Mouse (Mus musculus) retina, adult 2 months (tissue): ENCODE data around the gene Itgb3bp.

ENCODE experiments used
- DNase-seq: peaks from one replicate; pipeline ENCODE4 v3.0.0-alpha.2; 2012; ENCODE audit warnings: low read depth, low spot score

Gene Itgb3bp

DNA sequence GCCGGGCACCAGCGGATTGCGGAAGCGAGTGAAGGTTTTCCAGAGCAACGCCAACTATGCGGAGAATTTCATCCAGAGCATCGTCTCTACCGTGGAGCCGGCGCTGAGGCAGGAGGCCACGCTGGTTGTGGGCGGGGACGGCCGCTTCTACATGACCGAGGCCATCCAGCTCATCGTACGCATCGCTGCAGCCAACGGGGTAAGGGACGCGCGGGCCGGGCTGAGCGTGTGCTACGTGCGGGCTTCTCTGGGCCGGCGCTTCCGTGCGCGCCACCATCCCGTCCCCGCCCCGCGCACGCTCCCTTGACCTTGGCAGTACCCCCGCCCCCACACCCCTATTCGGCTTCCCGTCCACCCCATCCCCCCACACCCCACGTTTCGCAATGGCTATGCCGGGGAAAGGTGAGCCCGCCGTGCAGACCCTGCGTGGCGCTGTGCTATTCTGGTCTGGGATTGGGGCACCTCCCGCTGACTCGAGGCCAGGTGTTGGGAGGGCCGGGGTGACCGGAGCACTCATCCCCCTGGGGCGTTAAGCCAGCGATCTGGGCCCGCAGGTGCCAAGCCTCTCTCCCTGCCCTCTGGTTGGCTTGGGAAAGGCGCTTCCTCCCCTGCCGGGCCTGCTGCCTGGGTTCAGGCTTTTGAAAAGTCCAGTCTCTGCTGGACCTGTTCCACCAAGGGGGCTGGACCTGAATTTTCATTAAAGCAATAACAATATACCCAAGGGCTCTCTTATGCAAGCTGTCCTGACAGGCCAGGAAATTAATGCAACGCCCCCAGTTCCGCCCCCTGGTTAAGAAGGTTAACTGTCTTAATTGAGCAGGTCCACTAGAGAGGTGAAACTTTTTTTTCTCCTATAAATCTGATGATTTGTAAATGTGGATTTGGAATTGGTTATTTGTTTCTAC is at the start of gene Itgb3bp:
Gene Itgb3bp (minus strand): TSS at position 201 of the 905 bp plus-strand sequence.
- peak; percentile 56 for DNase-seq

DNA sequence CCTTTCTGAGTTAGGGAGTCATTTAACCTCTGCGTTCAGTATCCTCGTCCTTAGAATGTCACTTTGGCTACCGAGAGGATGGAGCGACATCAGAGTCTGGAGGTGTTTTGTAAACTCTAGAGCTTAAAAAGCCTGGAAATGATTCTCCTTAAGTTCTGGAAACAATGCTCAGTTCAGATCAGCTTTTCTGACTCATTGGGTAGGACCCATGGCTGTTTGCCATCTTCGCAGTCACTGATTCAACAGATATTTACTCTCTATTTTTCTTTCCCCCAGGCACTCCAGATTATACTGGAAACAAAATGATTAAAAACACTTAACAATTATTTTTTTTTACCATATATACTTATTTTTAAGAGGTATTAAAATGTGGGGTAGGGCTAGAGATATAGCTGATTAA is 49.7 kb upstream of the Itgb3bp start:
- no peak for DNase-seq

DNA sequence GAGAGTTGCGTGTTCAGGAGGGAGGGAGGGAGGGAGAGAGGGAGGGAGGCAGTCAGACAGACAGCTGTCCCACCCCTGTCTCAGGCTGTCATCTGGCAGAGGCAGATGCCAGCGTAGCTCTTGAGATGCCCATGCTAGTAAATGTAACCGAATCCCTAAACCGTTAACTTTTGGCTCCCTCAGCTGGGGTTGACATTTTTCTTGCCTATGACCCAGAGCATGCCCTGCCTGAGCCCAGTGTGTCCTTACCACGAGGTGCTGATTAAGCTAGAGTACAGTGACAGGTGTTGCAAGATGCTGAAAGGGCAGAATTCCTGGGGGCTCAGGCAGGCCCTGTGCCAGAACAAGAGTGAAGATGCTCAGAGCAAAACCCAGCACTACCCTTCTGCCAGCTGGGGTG is 44.8 kb upstream of the Itgb3bp start:
- DNase-seq: no peak

DNA sequence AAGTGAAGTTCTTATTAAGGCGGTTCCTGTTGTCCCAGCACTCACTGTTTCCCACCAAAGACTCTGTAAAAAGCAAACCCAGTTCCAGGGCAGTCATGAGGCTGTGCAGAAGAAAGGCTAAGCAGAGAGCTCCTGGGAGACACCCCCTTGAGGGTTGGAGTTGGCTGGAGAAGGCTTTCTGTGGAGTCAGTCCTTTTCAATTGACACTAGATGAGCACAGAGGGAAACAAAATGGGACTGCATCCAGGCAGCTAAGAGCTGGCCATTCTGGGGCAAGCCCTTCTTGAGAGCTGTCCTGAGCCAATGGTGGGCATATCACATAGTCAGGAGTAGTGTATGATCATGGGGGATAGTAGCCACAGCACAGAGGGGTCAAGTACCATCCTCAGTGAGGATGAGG is 44.3 kb upstream of the Itgb3bp start:
- DNase-seq: no peak

DNA sequence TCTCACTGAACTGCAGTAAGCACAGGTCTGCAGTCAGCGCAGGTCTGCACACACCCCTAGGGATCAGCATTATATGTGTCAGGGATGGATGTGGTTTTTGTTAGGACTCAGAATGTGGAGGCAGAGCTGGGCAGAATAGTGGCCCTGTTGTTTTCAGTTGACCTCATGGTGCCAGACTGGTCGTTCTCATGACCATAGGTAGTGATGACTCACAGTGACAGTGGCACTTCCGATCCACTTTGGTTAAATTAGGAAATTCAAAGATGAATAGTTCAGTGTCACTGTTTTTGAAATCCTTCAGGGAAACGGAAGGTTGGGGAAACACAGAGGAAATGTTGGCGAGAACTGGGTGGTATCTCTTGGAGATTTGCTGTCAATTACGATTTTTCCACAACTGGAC is 43.3 kb upstream of the Itgb3bp start:
- no peak for DNase-seq

DNA sequence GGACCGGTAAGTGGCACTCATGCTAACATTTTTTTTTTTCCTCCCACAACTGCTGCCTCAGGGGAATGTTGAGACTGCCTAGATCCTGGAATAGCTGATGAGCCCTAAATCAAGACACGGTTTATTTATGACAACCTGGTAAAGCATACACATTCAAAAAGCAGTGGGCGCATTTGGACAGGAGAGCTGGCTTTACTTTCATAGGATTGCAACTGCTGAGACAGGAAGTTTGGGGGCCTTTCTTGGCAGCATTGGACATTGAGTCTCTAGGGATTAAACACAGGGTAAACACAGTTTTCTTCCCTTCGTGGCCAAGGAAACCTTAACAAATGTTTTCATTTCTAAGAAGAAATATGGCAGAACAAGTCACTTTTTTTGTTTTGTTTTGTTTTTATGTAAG is 40.5 kb upstream of the Itgb3bp start:
- DNase-seq: no peak

DNA sequence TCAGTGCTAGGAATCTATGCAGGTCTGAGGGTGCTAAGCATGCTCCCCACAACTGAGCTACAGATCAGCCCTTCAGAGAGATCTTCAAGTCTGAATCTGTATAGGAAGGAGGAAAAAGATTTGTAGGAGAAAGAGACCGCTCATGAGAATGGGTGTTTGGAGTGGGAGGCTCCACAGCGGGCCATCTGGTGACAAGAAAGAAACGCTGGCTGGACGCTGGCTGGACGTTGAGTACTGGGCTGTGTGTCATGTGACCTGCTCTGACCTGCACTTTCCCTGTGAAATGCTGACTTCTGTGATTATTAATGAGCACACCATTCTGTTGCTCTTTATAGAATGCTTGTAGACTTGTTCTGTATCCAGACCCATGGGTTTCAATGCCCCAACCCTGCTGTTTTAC is 39.7 kb upstream of the Itgb3bp start:
- no peak for DNase-seq

DNA sequence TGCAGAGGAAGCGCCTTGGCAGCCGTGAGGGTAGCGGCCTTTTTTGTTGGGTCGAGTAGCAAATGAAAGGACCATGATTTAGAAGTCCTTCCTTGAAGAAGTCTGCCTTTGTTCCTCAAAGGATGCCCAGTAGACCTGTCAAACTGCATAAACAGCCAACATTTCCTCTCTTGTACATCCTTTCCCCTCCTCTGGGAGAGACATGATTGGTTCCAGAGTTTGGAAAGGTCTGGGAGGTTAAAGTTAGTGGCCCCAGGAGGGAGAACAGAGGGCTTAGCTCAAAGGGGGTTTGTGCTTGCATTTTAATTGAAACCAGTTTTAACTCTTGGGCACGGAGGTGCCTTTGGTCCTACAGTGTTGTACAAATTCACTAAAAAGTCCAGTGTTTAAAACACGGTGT is 36.9 kb upstream of the Itgb3bp start:
- DNase-seq: no peak

DNA sequence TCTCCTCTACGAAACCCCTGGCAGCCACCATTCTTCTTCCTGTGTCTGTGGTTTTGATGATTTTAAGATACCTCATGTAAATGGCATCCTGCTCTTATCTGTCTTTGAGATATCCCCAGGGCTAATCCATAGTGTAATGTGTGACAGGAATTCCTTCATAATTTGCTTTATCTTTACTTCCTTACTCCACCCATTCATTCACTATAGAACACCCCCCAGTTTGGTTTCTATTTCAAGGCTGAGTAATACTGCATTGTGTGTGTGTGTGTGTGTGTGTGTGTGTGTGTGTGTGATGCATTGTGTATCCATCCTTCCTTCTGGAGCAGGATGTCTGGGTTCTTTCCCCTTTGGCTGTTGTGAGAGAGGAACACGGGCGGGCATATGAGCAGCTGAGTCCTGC is 29.7 kb upstream of the Itgb3bp start:
- DNase-seq: no peak

DNA sequence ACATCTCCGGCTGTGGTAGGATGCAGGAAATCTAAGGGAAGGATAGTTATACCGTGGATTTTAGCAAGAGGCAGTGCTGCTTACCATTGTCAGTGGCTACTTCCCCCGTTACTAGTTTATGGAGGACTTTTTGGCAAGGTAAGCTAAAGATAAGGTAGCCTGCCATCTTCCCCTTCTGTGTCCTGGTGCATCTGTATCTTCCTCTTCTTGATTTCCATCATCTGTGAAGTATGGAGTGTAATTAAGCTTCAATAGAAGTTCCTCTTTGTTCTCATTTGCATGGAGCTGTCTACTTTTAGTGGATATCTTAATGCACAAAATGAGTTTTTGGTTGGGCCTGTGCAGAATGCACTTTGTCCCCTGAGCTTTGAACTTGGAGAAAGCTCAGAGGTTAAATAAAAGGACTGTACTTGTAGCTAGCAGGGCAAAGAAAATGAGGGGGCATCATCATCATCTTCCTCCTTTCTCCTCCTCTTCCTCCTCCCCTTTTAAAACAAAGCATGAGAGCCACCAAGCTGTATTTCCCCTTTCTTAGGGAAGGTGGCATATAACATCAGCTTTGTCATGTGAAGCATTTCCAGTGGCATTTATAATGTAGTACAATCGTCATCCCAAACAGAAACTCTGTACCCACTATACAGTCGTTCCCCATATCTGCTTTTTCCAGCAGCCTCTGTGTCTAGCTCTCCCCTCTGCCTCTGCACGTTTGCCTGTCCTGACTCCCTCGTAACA is 28.6 kb upstream of the Itgb3bp start:
- DNase-seq: no peak

DNA sequence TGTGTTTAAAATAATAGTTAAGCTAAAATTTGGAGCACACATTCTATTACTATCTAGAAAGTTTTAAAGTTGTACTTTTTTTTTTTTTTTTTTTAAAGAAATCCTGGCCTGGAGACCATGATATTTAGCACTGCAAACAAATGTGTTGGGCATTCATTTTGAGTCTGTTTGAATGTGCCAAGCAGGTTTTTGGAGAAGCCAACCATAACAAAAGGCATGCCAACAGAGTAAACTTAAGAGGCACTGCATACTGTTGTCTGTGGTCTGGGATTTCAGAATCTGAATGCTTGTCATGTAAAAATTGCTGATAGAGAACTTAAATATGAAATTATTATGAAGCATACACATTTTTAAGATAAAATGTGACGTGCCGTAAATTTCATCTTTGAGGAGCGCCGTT is 27.6 kb upstream of the Itgb3bp start:
- no peak for DNase-seq

DNA sequence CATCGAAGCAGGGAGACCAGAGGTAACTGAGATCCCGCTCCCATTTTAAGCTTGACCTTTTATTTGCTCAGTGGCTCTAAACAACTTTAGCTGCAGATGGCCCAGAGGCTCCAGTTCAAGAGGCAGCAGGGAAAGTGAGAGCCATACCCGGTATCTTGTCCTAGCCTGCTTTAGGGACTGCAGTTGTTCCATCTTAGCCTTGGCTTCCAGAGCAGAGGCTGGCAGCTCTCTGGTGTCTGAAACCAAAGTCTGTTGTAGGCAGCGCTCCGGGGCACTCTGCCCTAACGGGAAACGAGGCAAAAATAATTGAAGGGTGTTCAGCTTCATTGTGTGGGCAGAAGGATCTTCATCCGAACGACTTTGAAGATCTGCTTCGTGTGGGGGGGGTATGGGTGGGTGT is 25.8 kb upstream of the Itgb3bp start:
- DNase-seq: no peak

DNA sequence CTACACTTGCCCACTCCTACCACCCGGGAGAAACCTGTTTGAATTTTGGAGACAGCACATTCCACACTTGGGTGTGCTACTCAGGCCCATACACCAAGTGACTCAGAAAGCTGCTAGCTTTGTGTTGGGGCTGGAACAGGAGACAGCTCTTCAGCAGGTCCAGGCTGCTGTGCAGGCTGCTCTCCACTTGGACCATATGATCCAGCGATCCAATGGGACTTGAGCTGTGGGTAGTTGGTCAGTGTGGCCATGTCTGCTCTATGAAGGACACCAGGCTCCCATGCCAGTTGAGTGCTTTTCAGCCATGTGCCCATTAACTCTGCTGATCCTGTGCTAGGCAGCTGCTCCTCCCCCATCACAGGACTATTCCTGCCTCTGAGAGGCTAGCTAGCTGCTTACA is 24.3 kb upstream of the Itgb3bp start:
- no peak for DNase-seq

DNA sequence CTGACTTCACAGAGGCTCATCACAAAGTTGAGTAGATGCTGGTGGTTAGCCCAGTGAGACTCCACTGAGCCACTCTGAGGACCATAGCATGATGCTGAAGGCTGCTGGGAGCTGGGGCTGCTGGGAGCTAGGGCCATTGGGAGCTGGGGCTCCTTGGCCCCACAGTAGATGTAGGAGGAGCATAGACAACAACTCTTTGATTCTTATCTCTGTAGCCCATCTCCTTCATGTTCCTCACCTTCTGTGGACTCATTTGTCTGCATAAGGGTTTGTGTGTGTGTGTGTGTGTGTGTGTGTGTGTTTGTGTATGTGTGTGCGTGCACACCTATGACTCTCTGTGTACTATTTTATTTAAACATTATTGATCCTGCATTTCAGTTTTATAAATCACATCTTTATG is 18.3 kb upstream of the Itgb3bp start:
- no peak for DNase-seq

DNA sequence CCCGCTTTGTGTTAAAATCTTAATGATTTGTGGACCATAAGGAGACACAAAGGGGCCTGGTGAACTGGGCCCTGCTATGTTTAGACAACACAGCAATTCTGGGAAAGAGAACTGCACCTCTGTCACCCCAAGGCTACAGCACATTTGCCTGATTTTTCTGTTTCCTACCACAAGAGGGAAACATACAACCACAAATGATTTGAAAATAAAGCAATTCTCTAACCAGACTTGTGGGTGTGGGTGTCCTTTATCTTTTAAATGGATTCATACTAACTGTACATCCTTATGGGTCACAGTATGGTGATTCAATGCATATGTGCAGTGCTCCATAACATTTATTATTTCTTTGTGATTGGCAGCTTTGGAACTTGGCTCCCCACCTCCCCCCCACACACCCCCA is 17.6 kb upstream of the Itgb3bp start:
- no peak for DNase-seq

DNA sequence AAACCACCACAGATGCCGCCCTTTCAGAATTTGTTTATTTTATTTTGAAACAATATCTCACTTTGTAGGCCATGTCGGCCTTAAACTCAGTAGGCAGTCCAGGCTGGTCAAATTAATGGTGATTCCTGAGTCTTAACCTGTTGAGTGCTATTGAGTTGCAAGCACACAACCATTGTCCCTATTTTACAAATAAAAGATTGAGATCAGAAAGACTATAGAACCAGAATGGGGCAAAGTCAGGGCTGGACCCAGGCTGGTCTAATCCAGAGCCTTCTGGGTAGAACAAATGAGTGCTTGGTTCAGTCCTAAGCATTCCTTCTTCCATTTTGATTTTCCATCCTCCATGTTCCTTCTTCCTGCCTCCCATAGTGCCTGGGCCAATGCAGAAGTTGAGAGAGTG is 16.9 kb upstream of the Itgb3bp start:
- DNase-seq: no peak

DNA sequence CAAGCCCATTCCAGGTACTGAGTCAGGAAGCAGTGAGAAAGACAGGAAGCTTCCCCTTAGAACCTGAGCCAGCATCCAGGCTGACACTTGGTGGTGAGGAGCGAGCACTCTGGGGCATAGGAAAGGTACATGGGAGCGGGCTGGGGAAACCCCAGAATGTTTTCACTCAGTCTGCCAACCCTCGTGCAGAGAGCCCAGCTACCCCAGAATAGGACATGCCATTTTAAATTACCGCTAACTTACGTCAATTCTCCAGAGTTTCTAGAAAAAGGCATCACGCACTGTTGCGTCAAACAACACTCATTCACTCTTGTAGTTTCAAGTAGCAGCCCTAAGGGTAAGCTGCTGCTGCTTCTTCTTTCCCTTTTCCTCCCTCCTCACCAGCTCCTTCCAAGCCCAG is 15.4 kb upstream of the Itgb3bp start:
- no peak for DNase-seq

DNA sequence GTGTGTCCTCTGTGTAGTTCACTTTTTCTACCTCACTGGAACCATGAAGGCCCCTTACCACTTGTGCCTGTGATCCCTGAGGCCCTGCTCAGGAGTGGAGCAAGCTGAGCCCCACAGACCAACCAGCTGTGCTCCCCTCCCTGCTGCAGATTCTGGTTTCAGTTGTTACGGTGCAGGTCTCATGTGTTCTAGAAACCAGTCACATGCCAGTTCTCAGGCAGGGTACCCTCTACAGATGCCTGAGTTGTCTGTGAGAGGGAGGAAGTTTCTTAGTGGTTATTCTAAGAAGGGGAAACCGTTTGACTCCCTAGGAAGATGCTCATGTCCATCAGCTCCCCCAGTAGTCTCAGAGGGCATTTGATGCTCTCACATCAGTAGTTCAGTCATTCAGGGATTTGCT is 15.0 kb upstream of the Itgb3bp start:
- no peak for DNase-seq

DNA sequence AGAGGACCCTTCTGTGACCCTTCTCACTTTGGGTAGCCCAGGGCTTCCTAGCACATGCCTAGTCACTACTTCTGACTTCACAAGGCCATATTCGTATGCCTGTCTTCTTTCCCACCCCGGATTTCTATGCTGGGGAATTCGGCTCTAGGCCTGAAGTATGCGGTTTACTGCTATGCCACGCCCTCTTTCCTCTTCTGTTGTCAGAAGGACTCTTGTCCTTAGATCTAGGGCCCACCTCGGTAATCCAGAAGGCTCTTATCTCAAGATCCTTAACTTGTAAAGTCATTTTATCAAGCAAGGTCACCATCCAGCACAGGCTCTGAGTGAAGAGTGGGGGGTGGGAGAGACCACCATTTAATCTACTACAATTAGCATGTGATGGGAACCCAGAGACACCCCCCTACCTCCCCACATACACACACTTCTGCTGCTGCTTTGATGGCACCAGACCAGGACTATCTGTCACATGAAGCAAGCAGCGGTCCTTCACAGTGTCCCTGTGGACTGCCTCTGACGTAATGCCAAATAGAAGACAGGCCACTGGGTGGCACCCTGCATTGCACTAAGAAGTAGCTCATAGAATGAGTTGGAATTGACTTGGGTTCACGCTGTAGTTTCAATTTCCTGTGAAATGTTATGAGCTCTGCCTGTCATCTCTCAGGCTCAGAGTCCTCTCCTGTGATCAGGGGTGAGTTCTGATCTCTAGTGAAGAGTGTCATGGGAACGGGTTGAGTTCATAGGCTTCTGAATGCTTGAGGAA is 12.2 kb upstream of the Itgb3bp start:
- no peak for DNase-seq

DNA sequence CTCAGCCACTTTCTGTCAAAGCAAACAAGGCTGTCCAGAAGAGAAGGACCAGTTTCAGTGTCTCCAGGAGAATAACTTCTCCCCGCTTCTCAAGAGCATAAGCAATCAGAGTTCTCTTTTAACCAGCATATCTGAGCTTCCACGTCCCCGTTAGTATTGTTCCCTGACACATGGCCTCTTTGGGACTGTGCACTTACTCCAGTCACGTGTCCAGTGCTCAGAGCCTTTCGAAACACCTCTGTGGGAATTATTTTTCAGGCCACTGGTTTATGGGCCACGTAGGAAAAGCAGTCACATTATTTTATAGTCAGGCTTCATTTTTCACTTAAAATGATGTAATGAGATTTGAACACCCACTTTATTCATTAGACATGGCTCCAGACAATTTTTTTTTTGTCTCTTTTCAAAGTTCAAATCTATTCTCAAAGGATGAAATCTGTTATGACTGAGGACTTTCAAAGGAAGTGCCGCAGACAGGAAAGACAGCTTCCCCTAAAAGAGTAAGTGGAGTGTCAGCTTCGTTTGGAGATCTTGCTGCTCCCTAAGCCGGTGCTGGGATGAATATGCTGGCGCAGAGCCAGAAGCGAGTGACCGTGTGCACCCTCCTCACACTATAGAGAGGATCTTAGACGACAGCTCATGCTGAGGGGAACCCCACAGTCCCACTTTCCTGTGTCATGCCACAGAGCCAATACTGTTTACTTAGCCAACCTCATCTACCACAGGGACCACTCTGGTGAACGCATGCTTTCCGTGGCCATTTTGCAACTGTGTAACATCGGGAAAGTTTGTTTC is 10.3 kb upstream of the Itgb3bp start:
- no peak for DNase-seq

DNA sequence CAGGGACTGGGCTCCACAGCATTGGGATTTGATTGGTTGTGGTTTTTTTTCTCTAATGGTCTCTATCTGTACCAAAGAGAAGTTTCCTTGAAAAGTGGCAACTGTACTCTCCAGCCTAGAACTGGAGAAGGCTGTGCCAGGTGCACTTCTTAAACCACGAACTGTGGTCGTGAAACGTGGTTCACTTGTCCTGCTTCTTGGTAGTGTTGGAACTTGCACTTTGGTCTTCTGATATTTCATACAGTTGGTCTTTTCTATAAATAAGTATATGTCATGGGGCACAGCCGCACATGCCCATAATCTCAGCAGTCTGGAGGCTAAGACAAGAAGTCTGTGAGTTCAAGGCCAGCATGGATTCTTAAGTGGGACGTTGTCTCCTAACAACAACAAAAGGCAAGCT is 6.7 kb upstream of the Itgb3bp start:
- no peak for DNase-seq

DNA sequence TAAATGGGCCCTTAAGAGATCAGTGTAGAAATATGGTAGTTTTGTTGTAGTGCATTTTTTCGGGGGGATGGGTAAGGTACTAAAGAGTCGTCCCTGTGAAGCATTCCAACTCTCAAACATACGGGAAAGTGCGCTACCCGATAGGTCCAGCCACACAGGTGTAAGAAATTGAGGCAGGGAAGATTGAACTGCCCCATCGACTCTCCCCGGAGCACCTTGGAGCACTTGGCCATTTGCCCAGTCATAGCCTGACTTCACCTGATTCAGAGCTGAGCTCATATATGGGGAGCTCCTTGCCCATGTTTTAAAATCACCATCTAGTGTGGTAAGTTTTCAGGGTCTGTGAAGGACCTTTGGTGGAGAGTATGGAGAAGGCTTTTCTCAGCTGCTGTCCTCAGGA is 5.2 kb upstream of the Itgb3bp start:
- no peak for DNase-seq
